Mouse (Mus musculus) thymus, postnatal 0 days (tissue): ENCODE measurements around the gene Slc2a10. TPM values are rescaled to one million over a fixed set of nuclear protein-coding genes. Genes with fewer than 3 reads are reported as not detected.

ENCODE experiments used
- DNase-seq: peaks from one replicate; pipeline ENCODE4 v3.0.0-alpha.2; 2015; ENCODE audit warnings: low spot score
- polyA plus RNA-seq: library from polyadenylated mRNA; unstranded; fragments of >200 nt; fragmentation: Nextera tagmentation; extraction: Ambion mirVana; gene quantifications from 2 replicates; pipeline ENCODE4 v1.2.1, GENCODE M21; 2015

Gene Slc2a10
- polyA plus RNA-seq, 1 experiment from 2014 or later: 0.38 TPM

DNA sequence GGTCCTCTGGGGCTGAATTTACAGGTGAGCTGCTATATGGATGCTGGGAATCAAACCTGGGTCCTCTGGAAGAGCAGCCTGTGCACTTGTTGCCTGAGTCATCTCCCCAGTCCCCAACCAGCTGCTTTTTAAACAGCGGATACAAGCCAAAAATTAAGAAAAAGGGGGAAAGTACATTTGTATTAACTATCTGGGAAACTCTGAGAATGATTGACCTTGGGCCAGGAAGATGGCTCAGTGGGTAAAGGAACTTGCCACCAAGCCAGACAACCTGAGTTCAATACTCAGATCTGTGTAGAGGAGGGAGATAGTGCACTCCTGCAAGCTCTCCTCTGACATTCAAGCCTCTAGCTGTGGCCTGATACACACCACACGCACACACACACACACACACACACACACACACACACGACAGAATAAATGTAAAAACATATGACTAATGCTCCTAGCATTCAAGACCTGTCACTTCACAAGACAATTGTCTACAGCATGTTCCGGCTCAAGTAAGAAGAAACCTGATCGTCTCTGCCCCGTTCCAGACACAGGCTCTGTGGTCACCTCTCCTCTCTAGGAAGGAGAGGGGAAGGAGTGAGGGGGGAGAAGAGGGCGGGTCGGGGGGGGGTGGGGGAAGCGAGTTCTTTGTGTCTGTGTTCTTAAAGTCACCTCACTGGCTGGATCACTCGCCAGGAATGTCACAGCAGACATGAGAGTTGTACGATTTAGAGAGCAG is 56.1 kb downstream of the Slc2a10 start:
- DNase-seq: no peak

DNA sequence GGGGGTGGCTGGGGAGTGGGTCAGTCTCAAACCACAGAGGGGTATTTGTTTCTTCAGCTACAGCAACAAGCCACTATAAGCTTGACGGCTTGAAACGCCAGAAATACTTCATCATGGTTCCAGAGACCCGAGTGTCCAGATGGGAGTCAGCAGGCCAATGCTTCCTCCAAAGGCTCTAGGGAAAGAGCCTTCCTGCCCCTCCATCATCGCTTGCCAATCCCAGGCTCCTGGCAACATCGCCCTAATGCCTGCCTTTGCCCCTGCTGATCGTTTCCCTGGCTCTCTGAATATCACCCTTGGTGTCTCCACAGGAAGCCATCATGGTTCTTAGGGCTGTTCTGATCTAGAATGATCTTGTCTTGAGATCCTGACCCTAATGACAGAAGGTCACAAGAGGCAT is 58.3 kb downstream of the Slc2a10 start:
- DNase-seq: no peak

DNA sequence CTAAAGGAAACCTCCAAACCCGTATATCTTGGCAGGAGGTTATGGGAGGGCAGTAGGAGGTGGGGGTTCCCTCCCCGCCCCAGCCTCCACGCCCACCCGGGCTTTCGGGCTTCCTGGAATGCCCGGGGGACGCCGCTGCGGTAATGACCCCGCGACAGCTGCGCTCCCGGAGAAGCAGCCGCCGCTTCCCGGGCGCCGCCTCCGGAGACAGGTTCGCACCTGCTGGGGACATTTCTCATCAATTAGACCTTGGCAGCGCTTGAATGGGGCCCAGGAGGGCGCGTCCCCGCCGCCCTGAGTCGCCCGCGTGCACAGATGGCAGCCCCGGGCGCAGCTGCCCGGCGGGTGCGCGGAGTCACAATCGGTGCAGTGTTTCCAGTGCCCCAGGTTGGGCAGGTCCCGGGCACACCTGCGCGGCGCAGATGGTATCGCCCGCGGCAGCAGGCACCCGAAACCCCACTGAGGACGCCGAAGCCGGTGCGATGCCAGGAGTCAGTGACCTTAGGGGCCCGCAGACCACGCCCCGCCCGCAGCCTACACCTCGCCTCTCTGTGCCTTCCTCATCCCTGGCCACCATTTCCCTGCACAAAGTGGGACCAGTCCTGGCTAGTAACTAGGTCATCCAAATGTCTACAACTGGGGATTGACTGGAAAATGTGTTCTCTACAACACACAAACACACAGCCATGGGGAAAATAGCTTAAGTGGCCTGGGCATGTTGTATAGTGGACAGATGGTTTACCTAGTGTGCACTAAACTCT is 59.9 kb downstream of the Slc2a10 start:
- DNase-seq: peak; percentile 47

DNA sequence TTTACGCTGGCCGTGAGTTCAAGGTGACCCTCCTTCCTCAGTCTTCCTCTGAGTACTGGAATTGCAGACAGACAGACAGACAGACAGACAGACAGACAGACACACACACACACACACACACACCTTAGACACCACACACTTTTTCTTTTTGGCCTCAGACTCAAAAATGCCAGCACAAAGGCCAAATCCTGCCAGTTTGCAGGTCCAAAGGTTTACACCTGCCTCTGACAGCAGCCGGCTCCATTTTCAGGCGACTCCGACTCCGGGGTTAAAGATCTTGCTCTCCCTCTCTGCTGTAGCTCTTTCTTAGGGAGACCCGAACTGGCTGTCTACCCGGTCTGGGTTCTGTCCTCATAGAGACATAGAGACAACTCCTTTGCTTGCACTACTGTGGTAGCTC is 60.5 kb downstream of the Slc2a10 start:
- DNase-seq: no peak

DNA sequence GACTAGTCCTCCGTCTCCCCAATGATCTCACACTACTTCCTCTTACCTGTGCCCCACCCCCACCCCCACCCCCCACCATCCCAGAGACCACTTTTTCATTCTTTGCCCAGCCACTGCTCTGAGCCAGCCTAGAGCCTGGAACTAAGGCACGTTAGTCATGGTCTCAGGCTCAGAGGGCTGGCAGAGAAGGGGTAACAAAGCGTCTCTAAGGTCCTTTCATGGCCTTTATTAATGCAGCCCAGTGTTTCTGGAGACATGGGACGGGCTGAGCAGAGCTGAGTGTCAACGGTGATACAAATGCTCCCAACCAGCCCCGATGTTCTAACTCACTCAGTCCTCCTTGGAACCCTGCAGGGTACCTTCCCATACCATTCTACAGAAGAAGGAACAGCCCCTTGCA is 61.0 kb downstream of the Slc2a10 start:
- no peak for DNase-seq

DNA sequence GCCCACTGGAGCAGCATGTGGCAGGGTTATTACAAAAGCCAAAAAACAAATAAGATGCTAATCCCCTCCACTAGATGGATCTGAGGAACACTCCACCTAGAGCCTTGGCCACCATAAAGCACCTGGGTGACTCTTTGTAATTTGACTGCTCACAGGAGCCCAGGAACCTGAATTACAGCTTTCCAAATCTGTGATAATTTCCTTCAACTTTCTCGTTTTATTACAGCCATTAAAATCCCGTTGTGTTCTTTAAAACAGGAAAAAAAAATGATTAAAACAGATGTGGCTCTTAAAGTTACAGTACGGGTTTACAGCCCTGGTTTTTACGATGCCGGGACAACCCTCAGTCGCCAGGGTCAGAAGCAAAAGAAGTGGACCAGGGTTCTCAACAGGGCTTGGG is 63.3 kb downstream of the Slc2a10 start:
- DNase-seq: no peak

DNA sequence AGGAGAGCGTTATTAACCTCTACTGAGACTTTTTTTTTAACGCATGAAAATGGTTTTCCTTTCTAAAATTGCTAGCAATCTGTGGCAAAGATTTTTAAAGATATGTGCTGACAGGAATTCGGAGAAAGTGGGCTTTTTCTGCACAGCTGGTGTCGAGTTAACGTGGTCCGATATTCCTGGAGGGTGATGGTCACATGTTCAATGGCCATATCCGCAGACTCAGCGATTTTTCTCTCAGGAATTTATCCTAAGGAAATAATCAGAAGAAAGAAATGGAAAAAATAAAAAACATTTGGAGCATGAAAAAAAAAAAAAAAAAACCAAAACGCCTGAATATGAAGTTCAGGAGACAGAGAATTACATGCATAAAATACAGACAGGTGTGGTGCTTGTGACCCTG is 64.2 kb downstream of the Slc2a10 start:
- DNase-seq: no peak

DNA sequence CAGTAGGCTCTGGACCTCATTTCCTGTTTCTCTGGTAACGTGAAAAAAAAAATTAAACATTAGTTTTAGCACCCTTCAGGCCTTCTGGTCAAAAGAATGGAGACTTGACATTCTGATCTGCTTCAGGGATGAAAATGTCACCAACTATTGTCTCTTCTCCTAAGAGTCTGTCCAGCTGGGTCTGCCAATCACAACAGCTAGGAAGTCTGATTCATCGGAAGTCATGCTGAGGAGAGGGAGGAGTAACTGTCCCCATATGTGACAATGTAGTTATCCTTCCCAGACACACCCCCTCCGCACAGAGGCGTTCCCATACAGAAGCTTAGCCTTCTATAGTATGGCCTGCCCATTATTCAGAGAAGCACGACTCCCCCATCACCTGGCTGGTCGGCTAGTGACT is 65.3 kb downstream of the Slc2a10 start:
- no peak for DNase-seq

Other genes with a start within 250 kb of the Slc2a10 start
- 49.5 and 49.6 TPM in 2 replicates for gene Slc35c2, start 215.9 kb upstream of the Slc2a10 start, polyA plus RNA-seq
- 39.8 and 42.8 TPM in 2 replicates for gene Elmo2, start 177.3 kb upstream of the Slc2a10 start, polyA plus RNA-seq
- gene Zfp663, start 135.1 kb upstream of the Slc2a10 start, polyA plus RNA-seq: 0.14 TPM in 1 of 2 replicates, not detected in the other
- gene Zfp334, start 115.5 kb upstream of the Slc2a10 start, polyA plus RNA-seq: 0.54 and 0.60 TPM in 2 replicates
- 0.03 TPM in 1 of 2 replicates, not detected in the other for gene Ocstamp, start 103.4 kb upstream of the Slc2a10 start, polyA plus RNA-seq
- 0.41 and 0.53 TPM in 2 replicates for gene Slc13a3, start 30.6 kb upstream of the Slc2a10 start, polyA plus RNA-seq
- gene Trp53rka, start 10.5 kb upstream of the Slc2a10 start, polyA plus RNA-seq: 27.3 and 27.4 TPM in 2 replicates
- 23.5 and 27.3 TPM in 2 replicates for gene Eya2, start 91.2 kb downstream of the Slc2a10 start, polyA plus RNA-seq